Mouse (Mus musculus) embryo, embryonic 9.5 days (tissue): ENCODE measurements around the gene Gm11037.

Experiments
- DNase-seq: peaks from one replicate; pipeline ENCODE4 v3.0.0-alpha.2; 2017; ENCODE audit errors: extremely low spot score

Gm11037 gene

DNA sequence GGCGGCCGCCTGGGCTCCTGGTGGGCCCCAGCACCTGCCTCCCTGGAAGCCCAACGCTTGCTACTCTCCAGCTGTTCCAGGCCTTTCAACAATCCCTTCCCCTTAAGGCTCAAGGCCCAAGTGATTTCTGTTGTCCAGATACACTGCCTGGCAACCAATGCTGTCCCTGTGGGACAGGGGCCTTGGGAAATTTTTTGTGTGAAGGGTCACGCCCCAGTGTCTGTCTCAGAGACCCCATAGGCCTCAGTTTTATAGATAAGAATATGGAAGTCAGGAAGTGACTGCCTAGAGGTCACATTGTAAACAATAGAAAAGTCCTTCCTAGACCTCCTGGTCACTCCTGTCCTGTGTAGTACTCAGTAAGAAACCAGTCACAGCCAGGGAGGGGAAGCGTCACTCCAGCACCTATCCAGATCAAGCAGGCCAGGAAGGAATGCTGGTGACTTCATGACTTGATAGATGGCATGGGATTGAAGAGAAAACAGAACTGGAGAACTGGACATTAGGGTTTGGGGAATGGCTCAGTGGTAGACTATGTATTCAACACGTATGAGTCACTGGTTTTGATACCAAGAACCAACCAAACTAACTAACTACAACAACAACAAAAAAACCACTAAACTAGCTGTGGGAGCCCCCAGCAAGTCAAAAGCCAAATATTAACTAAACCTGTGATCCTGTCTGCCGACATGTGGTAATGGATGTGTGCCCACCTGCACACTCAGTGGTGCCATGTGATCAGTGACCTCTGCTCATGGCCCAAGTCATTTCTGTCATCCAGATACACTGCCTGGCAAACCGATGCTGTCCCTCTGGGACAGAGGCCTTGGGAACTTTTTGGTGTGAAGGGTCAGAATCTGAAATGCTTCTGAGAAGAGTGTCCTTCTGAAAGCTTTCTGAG, 15.3 kb downstream of the Gm11037 start:
- DNase-seq = no peak

GRCm38 (mm10) chr2:131149254-131149578, 15.9 kb downstream of the Gm11037 start:
- no peak for DNase-seq

DNA sequence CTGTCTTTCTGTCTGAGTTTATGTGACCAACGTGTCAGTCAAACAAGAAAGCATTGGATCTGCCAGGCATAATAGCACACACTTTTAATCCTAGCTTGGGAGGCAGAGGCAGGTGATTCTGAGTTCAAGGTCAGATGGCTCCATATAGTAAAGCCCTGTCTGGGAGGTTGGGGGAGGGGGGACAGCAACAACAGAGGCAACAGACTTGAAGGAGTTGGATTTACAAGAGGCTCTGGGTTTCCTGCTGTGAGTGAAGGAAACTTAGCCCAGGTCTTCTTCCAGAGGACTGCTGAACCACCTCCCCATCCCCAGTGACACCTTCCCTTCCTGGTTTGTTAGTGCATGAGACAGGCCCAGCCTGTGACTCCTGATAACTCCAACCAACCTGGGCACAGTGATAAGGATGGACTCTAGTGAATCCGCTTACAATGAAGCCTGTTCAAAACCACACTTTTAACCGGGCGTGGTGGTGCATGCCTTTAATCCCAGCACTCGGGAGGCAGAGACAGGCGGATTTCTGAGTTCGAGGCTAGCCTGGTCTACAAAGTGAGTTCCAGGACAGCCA, 19.0 kb downstream of the Gm11037 start:
- no peak for DNase-seq

- DNase-seq = no peak
These were observed 20.7 kb downstream of the Gm11037 start for GRCm38 (mm10) chr2:131154036-131154435.

DNA sequence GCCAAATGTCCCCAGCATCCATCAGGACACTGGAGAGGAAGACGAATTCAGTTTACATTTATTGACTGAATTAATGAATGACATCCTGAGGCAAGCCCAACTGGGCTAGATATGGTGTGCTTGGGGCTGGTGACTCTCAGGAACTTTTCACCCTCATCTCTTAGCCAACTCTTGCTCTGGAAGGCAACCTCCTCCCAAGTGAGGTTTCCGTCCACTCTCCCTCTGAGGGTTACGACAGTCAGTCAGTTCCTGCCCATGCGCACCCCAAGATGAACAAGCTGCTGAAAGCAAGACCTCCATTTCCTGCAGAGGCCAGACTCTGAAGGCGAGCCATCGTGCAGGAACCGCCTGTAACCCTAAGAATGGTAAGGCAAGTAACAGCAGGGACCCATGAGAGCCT, 23.7 kb downstream of the Gm11037 start:
- DNase-seq = no peak

DNA sequence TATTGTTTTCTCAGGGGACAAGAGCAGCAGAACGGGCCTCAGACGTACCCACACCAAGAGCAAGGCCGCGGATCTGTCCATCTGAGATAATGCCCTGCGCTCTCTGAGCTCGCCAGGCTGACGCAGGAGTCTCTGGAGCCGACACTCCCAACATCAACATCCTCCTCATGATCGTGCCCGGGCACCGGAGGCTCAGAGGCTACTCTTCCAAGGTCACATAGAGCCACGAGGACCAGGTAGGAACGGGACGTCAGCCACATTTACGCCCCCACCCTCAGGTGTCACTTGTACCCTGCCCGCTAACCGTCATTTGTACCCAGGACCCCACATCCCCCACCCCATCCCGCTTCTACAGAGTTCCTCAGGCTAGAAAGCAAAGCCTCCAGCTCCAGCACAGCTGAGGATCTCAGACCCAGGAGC, 26.2 kb downstream of the Gm11037 start:
- no peak for DNase-seq

DNA sequence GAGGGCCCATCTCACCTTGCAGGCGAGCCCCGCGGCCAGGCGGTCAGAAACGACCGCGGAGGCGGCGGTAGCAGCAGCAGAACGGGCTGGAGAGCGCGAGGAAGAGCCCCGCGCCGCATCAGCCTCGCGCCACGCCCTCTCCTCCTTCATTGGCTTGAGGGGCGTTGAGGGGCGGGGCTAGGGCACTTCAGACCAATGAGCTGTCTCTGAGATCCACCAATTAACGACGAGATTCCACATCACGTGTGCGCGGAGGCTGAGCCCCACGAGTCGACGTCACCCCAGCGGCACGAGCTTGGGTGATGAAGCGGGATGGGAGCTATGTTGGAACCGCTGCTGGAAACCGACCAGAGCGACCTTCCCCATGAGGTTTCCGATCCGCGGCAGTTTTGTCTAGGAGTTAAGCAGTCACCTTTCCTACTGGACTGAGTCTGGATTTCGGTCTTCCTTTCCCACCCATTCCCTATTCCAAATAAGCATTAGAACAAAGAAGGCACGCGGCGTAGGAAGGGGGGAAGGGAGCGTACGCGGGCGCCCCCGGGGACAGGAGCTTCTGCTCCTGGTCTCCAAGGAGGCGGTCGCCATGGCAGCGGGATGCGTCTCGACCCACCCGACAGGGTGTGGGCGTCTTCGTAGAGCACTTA, 26.8 kb downstream of the Gm11037 start, which contains the start of gene 1700037H04Rik:
Gene 1700037H04Rik (minus strand): TSS at position 144 of the 644 bp plus-strand sequence.
- DNase-seq = peak; percentile 96

GRCm38 (mm10) chr2:131160671-131161111, 27.4 kb downstream of the Gm11037 start:
- DNase-seq = no peak

DNA sequence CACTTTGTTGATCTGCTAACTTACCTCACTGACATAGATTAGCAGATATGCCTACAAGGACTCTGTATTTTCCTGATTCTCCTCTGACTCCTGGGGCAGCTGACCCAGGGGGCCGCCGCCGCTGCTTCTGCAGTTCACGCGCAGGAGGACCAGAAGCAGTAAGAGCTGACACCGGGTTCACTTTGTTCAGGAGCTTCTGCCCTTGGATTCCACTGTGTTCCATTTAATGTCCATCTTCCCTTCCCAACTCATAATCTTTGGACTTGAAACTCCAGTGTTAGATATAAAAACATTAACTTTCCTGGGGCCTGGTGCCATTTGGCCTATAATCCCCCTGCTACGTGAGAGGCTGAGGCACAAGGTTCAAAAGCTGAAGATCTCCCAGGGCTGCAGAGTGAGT, 30.6 kb downstream of the Gm11037 start:
- DNase-seq = no peak

GRCm38 (mm10) chr2:131166172-131166571, 32.9 kb downstream of the Gm11037 start:
- DNase-seq = no peak

DNA sequence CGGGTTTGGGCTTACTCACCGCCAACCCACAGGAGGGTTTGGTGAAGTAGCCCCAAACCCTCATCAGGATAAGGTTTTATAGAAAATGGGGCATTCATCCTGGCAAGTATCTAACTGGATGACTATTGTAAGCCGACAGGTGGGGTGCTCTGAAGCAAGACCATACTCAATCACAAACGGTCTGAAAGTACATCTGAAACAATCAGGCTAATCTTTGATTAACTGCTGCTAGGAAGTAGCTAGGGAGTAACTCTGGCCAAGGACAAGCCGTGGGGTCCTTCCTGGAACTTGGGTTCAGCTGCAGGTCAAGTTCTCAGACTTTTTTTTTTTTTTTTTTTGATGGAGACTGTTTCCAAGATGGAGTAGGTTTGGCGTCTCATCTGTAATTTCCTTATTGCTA, 34.7 kb downstream of the Gm11037 start:
- DNase-seq = no peak

DNA sequence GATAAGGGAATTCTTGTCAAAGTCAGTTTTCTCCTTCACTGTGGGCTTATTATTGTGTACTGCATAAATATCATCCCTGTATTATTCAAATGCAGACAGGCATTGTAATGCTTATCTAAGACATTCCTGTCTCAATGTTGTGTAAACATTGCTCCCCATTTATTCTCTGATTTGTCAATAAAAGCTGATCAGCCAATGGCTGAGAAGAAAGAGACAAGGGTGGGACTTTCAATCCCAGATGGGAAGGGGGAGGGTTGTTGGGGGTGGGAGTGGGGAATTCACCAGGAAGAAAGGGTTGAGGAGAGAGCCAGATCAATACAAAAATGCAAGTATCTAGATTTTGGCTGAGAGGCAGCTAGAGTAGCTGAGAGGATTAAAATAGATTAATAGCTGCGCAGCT, 35.6 kb downstream of the Gm11037 start:
- no peak for DNase-seq

DNA sequence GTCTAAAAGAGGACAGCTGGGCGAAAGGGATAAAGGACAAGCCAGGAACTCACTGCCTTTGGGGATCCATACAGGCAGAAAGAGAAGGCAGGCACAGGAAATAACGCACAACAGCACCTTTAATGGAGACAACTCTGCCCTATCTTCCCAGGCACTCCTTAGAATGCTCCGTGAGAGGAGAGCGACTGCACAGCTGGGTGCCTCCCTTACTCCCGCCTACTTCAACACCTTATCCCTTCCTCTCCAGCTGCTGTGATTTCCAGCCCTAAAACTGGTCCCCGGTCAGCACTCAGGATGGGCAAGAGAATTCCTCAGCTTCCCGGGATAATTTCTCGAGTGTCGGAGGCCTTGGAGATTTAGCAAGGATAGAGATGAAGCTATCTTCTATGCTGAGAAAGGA, 37.6 kb downstream of the Gm11037 start:
- no peak for DNase-seq

- no peak for DNase-seq
These were observed 38.3 kb downstream of the Gm11037 start for GRCm38 (mm10) chr2:131171401-131172104.

DNA sequence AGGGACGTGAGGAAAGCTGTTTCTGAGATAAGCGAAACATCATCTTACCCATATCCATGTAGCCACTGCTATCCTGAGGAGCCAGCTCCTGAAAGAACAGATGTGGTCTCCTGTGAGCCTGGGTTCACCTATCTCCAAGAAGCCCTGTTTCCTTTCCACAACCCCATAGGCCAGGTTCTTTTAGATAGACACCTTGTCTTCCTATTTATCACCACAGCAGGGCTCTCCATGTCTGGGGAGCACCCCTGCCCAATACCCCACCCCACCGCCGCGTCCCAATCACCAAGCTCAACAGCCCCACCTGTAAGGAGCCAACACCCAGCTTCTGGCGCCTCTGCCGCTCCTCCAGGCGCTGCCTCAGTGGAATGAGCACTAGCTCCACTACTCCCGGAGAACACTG, 39.0 kb downstream of the Gm11037 start:
- DNase-seq = no peak

- peak; percentile 75 for DNase-seq
These were observed 41.4 kb downstream of the Gm11037 start for GRCm38 (mm10) chr2:131174700-131175099.

- DNase-seq = no peak
These were observed 42.1 kb downstream of the Gm11037 start for GRCm38 (mm10) chr2:131175286-131175944.

GRCm38 (mm10) chr2:131175945-131176309, 42.6 kb downstream of the Gm11037 start:
- DNase-seq = no peak

DNA sequence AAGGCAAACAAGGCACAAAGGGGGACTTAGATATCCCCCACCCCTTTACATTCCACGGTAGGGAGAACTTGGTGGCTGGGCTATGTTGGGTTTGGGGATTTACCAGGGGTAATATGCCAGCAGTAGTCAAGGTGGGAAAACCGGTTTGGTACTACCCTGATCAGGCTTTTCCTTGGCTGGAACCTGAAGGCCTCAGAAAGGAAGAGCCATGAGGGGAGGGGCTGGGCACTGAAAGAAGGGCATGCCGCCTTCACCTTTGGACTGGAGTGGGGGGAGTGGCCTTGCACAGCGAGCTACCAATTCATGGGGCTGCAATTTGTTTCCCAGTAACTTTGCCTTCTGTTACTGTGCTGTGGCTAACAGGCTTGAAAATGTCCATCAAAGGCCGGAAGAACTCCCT, 43.2 kb downstream of the Gm11037 start:
- no peak for DNase-seq

DNA sequence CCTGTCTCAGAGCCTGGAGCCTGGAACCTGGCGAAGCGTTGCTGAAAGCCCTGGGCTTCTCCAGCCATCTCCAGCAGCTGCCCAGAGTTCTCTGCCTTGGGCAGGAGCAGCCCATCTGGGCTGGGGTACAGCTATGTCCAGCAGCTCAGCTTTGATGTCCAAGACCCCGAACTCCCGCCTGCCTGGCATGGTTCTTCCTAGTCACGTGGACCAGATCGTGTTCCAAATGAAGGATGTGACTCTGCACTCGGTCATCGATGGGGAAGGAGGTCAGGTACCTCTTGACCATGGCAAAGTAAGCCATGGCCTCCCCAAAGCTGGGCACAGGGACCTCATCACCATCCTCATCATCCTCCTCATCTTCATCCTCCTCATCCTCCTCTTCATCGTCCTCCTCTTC, 44.6 kb downstream of the Gm11037 start:
- DNase-seq = no peak

DNA sequence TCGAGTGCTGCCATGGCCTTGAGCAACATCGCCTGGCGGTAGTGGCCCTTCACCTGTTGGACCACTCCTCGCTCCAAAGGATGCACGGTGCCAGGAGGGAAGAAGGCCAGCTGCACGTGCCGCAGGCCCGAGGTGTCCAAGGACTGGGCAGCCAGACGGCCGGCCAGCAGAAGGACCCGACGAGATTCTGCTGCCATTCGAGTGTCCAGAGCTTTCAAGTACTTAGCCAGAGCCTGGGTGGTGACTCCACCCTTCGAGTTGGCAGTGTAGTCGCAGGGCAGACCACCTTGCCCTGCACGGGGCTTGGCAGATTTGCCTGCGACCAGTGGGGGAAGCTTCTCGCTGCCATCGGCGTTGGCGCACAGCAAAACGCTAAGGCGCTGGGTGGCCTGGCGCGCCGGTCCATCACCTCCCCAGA, 45.5 kb downstream of the Gm11037 start:
- DNase-seq = no peak
